Mouse (Mus musculus): ENCODE results near the gene Irx5. TPM values are rescaled to one million over a fixed set of nuclear protein-coding genes. Genes with fewer than 3 reads are reported as not detected.

Gene Irx5
- 11.5 and 13.2 TPM in 2 replicates for polyA plus RNA-seq (2016; fragmentation: Nextera tagmentation; extraction: Ambion mirVana)

GRCm38 (mm10) chr8:92357398-92357981 lies at the start of gene Irx5:
Gene Irx5, plus strand, starts transcription at chr8:92357625.
- WGBS: under 1% methylated on average over 37 of the region's 47 CpGs
- H3K4me1 ChIP-seq: peaks cover 72% of the 10 kb centered on the region

GRCm38 (mm10) chr8:92312178-92312577 lies 45.2 kb upstream of the Irx5 start:
- H3K4me1 ChIP-seq: peaks cover 3% of the 10 kb centered on the region
- no peak for DNase-seq (ENCODE audit: low spot score)
- H3K36me3 ChIP-seq: no peaks in the 10 kb centered on the region
- no peak overlapping the region for H3K4me3 ChIP-seq
- 22% methylated on average over 7 of the region's 7 CpGs for WGBS
- no peaks in the 10 kb centered on the region for H3K9me3 ChIP-seq (replicated peaks)
- peaks cover 26% of the 10 kb centered on the region for H3K27me3 ChIP-seq (ENCODE audit: low read depth, poor library complexity, severe bottlenecking)
- H3K27ac ChIP-seq: no peak overlapping the region

More at GRCm38 (mm10) chr8:92357398-92357981, at the start of gene Irx5:
- peak within 1 kb of the TSS; percentile 87 for H3K27ac ChIP-seq
- peaks cover 8% of the 10 kb centered on the region; the same call in 1 of the 2 replicates for H3K36me3 ChIP-seq
- DNase-seq (ENCODE audit: low spot score): peak; percentile 87
- peaks cover 88% of the 10 kb centered on the region for H3K27me3 ChIP-seq (ENCODE audit: low read depth, poor library complexity, severe bottlenecking)
- no peaks in the 10 kb centered on the region for H3K9me3 ChIP-seq (replicated peaks)
- H3K4me3 ChIP-seq: peak within 1 kb of the TSS; percentile 69

GRCm38 (mm10) chr8:92313707-92314106 lies 43.7 kb upstream of the Irx5 start:
- no peaks in the 10 kb centered on the region for H3K36me3 ChIP-seq
- WGBS: 88% methylated on average over 3 of the region's 3 CpGs
- peaks cover 3% of the 10 kb centered on the region for H3K4me1 ChIP-seq
- no peaks in the 10 kb centered on the region for H3K9me3 ChIP-seq (replicated peaks)
- H3K27me3 ChIP-seq (ENCODE audit: low read depth, poor library complexity, severe bottlenecking): peaks cover 23% of the 10 kb centered on the region
- H3K27ac ChIP-seq: no peak overlapping the region
- no peak for DNase-seq (ENCODE audit: low spot score)
- no peak overlapping the region for H3K4me3 ChIP-seq

- peaks cover 17% of the 10 kb centered on the region; the same call in 1 of the 2 replicates for H3K27me3 ChIP-seq (ENCODE audit: low read depth, poor library complexity, severe bottlenecking)
- WGBS: 90% methylated on average over 7 of the region's 7 CpGs
- H3K4me3 ChIP-seq: no peak overlapping the region
- no peak overlapping the region for H3K27ac ChIP-seq
- DNase-seq (ENCODE audit: low spot score): no peak
- H3K4me1 ChIP-seq: no peaks in the 10 kb centered on the region
- H3K9me3 ChIP-seq (replicated peaks): no peaks in the 10 kb centered on the region
- peaks cover 13% of the 10 kb centered on the region for H3K36me3 ChIP-seq
Measured at GRCm38 (mm10) chr8:92323751-92324150, 33.7 kb upstream of the Irx5 start.

GRCm38 (mm10) chr8:92327176-92327575 lies 30.2 kb upstream of the Irx5 start:
- Histone ChIP-seq H3K27me3 (ENCODE audit: low read depth, poor library complexity, severe bottlenecking) (peaks cover 27% of the 10 kb centered on the region), H3K9me3 (replicated peaks) (no peaks in the 10 kb centered on the region), H3K4me3 (no peak overlapping the region), H3K4me1 (no peaks in the 10 kb centered on the region), H3K36me3 (peaks cover 13% of the 10 kb centered on the region), H3K27ac (no peak overlapping the region)
- no peak for DNase-seq (ENCODE audit: low spot score)
- 93% methylated on average over 2 of the region's 2 CpGs for WGBS

- no peak overlapping the region for H3K27ac ChIP-seq
- H3K27me3 ChIP-seq (ENCODE audit: low read depth, poor library complexity, severe bottlenecking): peaks cover 31% of the 10 kb centered on the region
- no peak for DNase-seq (ENCODE audit: low spot score)
- WGBS: 79% methylated on average over 4 of the region's 4 CpGs
- H3K36me3 ChIP-seq: peaks cover 13% of the 10 kb centered on the region
- no peaks in the 10 kb centered on the region for H3K4me1 ChIP-seq
- H3K9me3 ChIP-seq (replicated peaks): no peaks in the 10 kb centered on the region
- no peak overlapping the region for H3K4me3 ChIP-seq
Measured at GRCm38 (mm10) chr8:92329273-92329672, 28.2 kb upstream of the Irx5 start.

- 0 out of 2 replicates have a peak, but pooled peaks cover 7% of the 10 kb centered on the region for H3K36me3 ChIP-seq
- no peak overlapping the region for H3K27ac ChIP-seq
- H3K4me1 ChIP-seq: peaks cover 13% of the 10 kb centered on the region
- H3K9me3 ChIP-seq (replicated peaks): no peaks in the 10 kb centered on the region
- no peak overlapping the region for H3K4me3 ChIP-seq
- no peak for DNase-seq (ENCODE audit: low spot score)
- H3K27me3 ChIP-seq (ENCODE audit: low read depth, poor library complexity, severe bottlenecking): peaks cover 31% of the 10 kb centered on the region
- WGBS: 79% methylated on average over 3 of the region's 3 CpGs
Measured at GRCm38 (mm10) chr8:92331811-92332210, 25.6 kb upstream of the Irx5 start.

GRCm38 (mm10) chr8:92333406-92333805 lies 24.0 kb upstream of the Irx5 start:
- Histone ChIP-seq H3K27me3 (ENCODE audit: low read depth, poor library complexity, severe bottlenecking) (peaks cover 41% of the 10 kb centered on the region), H3K9me3 (replicated peaks) (no peaks in the 10 kb centered on the region), H3K36me3 (peaks cover 8% of the 10 kb centered on the region; the same call in 1 of the 2 replicates), H3K4me1 (peaks cover 13% of the 10 kb centered on the region), H3K4me3 (no peak overlapping the region), H3K27ac (no peak overlapping the region)
- 97% methylated on average over 8 of the region's 8 CpGs for WGBS
- DNase-seq (ENCODE audit: low spot score): no peak

- WGBS: 65% methylated on average over 7 of the region's 7 CpGs
- peaks cover 13% of the 10 kb centered on the region; the same call in 1 of the 2 replicates for H3K36me3 ChIP-seq
Measured at GRCm38 (mm10) chr8:92335079-92335478, 22.3 kb upstream of the Irx5 start.

GRCm38 (mm10) chr8:92336041-92336440 lies 21.4 kb upstream of the Irx5 start:
- Histone ChIP-seq H3K4me3 (no peak overlapping the region), H3K27ac (no peak overlapping the region), H3K4me1 (peaks cover 13% of the 10 kb centered on the region), H3K36me3 (peaks cover 13% of the 10 kb centered on the region; the same call in 1 of the 2 replicates), H3K27me3 (ENCODE audit: low read depth, poor library complexity, severe bottlenecking) (peaks cover 39% of the 10 kb centered on the region), H3K9me3 (replicated peaks) (no peaks in the 10 kb centered on the region)
- WGBS: 71% methylated on average over 6 of the region's 6 CpGs
- no peak for DNase-seq (ENCODE audit: low spot score)

More at GRCm38 (mm10) chr8:92335079-92335478, 22.3 kb upstream of the Irx5 start:
- Histone ChIP-seq H3K4me3 (no peak overlapping the region), H3K27me3 (ENCODE audit: low read depth, poor library complexity, severe bottlenecking) (peaks cover 35% of the 10 kb centered on the region), H3K4me1 (peaks cover 13% of the 10 kb centered on the region), H3K27ac (no peak overlapping the region), H3K9me3 (replicated peaks) (no peaks in the 10 kb centered on the region)
- DNase-seq (ENCODE audit: low spot score): no peak

- no peak for DNase-seq (ENCODE audit: low spot score)
Measured at GRCm38 (mm10) chr8:92343544-92343943, 13.9 kb upstream of the Irx5 start.

GRCm38 (mm10) chr8:92349898-92350486 lies 7.4 kb upstream of the Irx5 start:
- Histone ChIP-seq H3K27me3 (ENCODE audit: low read depth, poor library complexity, severe bottlenecking) (peaks cover 64% of the 10 kb centered on the region), H3K4me3 (no peak overlapping the region), H3K4me1 (peaks cover 15% of the 10 kb centered on the region), H3K27ac (no peak overlapping the region), H3K36me3 (no peaks in the 10 kb centered on the region), H3K9me3 (replicated peaks) (no peaks in the 10 kb centered on the region)
- DNase-seq (ENCODE audit: low spot score): no peak
- WGBS: 83% methylated on average over 11 of the region's 11 CpGs

More at GRCm38 (mm10) chr8:92343544-92343943, 13.9 kb upstream of the Irx5 start:
- H3K36me3 ChIP-seq: peaks cover 12% of the 10 kb centered on the region; the same call in 1 of the 2 replicates
- no peak overlapping the region for H3K4me3 ChIP-seq
- H3K27me3 ChIP-seq (ENCODE audit: low read depth, poor library complexity, severe bottlenecking): peaks cover 33% of the 10 kb centered on the region
- no peaks in the 10 kb centered on the region for H3K9me3 ChIP-seq (replicated peaks)
- H3K4me1 ChIP-seq: no peaks in the 10 kb centered on the region
- H3K27ac ChIP-seq: no peak overlapping the region
- WGBS: 91% methylated on average over 4 of the region's 4 CpGs

- Histone ChIP-seq H3K27ac (no peak overlapping the region), H3K4me1 (peaks cover 47% of the 10 kb centered on the region), H3K4me3 (peak overlapping the region; percentile 69), H3K27me3 (ENCODE audit: low read depth, poor library complexity, severe bottlenecking) (peaks cover 77% of the 10 kb centered on the region), H3K9me3 (replicated peaks) (no peaks in the 10 kb centered on the region), H3K36me3 (no peaks in the 10 kb centered on the region)
- 18% methylated on average over 6 of the region's 6 CpGs for WGBS
- DNase-seq (ENCODE audit: low spot score): no peak
Measured at GRCm38 (mm10) chr8:92353405-92353804, 4.0 kb upstream of the Irx5 start.

Data from limb, embryonic 10.5 days (tissue).